Mouse (Mus musculus) forebrain, embryonic 10.5 days (tissue): Measurements from ENCODE around the gene Bmper. TPM values are rescaled to one million over a fixed set of nuclear protein-coding genes. Genes with fewer than 3 reads are reported as not detected.

Source experiments
- DNase-seq: peaks from one replicate; pipeline ENCODE4 v3.0.0-alpha.2; 2017; ENCODE audit warnings: low spot score; ENCODE audit errors: extremely low spot score
- H3K27ac ChIP-seq: fragments of 300-500 bp; sonication (generic); 2 replicates; pipeline ENCODE4 v1.5.1; 2016; ENCODE audit warnings: mild to moderate bottlenecking
- H3K27me3 ChIP-seq: fragments of 300-500 bp; sonication (generic); 2 replicates; pipeline ENCODE4 v1.6.1; 2016; ENCODE audit warnings: mild to moderate bottlenecking; ENCODE audit not compliant: poor library complexity, severe bottlenecking
- H3K36me3 ChIP-seq: fragments of 300-500 bp; sonication (generic); replicated peaks from 2 replicates; pipeline ENCODE4 v1.6.1; 2016; ENCODE audit warnings: mild to moderate bottlenecking, moderate library complexity
- H3K4me1 ChIP-seq: fragments of 300-500 bp; sonication (generic); 2 replicates; pipeline ENCODE4 v1.6.1; 2016
- H3K4me3 ChIP-seq: fragments of 300-500 bp; sonication (generic); 2 replicates; pipeline ENCODE4 v1.5.1; 2016; ENCODE audit warnings: mild to moderate bottlenecking, moderate library complexity
- H3K9me3 ChIP-seq: fragments of 300-500 bp; sonication (generic); 2 replicates; pipeline ENCODE4 v1.6.1; 2016; ENCODE audit warnings: mild to moderate bottlenecking, moderate library complexity
- WGBS: fragments of 180-500 bp; shearing (Covaris S2); methylation state at CpG from one replicate; pipeline ENCODE4 v1.1.7; 2016; 5-methylcytosine and 5-hydroxymethylcytosine counted together
- polyA plus RNA-seq: library from polyadenylated mRNA; unstranded; fragments of >200 nt; fragmentation: Nextera tagmentation; extraction: Ambion mirVana; gene quantifications from 2 replicates; pipeline ENCODE4 v1.2.1, GENCODE M21; 2016

Gene Bmper
- polyA plus RNA-seq, 1 experiment from 2014 or later, result 5.1 TPM

DNA sequence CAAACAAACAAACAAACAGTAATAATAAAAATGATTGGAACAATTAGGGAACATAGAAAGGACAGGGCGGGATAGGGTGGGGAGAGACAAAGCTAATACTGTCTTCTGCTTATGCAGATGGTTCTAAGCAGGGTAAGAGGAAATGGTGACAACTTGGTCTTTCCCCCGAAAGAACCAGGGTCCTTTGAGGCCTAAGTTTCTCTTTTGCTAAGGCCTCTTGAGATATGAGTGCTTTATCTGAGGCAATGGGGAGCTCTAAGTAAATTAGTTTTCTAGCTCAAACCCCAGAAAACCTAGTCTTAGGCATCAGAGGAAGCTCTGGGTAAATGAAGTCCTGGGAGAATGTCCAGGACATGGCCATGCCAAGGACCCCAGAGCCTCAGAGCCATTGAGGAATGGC lies 141.2 kb downstream of the Bmper start:
- H3K4me3 ChIP-seq, result no peak overlapping the region
- no peaks in the 10 kb centered on the region for H3K27me3 ChIP-seq
- H3K9me3 ChIP-seq, result no peaks in the 10 kb centered on the region; the same call in 1 of the 2 replicates
- H3K4me1 ChIP-seq, result no peaks in the 10 kb centered on the region
- H3K27ac ChIP-seq, result no peak overlapping the region
- H3K36me3 ChIP-seq, result no peaks in the 10 kb centered on the region
- 92% methylated on average over 2 of the region's 2 CpGs for WGBS
- DNase-seq, result no peak

GRCm38 (mm10) chr9:23368124-23368523 lies 145.2 kb downstream of the Bmper start:
- Histone ChIP-seq H3K36me3 (no peaks in the 10 kb centered on the region), H3K9me3 (no peaks in the 10 kb centered on the region), H3K4me1 (no peaks in the 10 kb centered on the region), H3K27me3 (no peaks in the 10 kb centered on the region), H3K4me3 (no peak overlapping the region), H3K27ac (no peak overlapping the region)
- no peak for DNase-seq

DNA sequence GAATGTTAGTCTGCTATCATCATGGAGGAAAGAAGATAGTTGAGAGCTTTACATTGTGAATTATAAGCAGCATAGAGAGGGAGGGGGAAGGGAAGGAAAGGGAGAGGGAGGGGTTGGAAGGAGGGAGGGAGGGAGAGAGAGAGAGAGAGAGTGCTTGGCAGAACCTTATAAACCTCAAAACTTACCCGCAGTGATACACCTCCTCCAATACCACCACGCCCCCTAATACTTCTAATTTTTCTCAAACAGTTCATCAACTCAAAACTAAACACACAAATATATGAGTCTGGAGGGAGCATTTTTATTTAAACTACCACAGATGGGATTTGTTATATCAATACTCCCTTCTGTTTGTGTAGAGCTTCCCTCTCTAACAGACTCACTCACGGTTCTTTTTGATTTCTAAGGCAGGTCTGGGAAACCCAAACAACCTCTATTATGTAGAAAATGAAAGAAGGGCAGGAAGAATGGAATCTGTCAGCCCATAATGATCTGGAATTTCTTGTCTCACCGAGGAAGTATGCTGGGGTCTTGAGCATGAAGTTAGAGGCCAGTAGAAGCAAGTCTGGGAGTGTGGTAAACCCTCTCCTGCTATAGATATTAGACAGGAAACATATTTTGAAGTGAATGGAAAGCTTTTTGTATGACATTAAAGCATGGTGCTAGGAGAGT lies 152.0 kb downstream of the Bmper start:
- Histone ChIP-seq H3K36me3 (no peaks in the 10 kb centered on the region), H3K4me3 (no peak overlapping the region), H3K4me1 (peaks cover 55% of the 10 kb centered on the region), H3K27me3 (no peaks in the 10 kb centered on the region), H3K27ac (peak overlapping the region; percentile 67), H3K9me3 (no peaks in the 10 kb centered on the region)
- WGBS, result 56% methylated on average over 4 of the region's 4 CpGs
- DNase-seq, result no peak

DNA sequence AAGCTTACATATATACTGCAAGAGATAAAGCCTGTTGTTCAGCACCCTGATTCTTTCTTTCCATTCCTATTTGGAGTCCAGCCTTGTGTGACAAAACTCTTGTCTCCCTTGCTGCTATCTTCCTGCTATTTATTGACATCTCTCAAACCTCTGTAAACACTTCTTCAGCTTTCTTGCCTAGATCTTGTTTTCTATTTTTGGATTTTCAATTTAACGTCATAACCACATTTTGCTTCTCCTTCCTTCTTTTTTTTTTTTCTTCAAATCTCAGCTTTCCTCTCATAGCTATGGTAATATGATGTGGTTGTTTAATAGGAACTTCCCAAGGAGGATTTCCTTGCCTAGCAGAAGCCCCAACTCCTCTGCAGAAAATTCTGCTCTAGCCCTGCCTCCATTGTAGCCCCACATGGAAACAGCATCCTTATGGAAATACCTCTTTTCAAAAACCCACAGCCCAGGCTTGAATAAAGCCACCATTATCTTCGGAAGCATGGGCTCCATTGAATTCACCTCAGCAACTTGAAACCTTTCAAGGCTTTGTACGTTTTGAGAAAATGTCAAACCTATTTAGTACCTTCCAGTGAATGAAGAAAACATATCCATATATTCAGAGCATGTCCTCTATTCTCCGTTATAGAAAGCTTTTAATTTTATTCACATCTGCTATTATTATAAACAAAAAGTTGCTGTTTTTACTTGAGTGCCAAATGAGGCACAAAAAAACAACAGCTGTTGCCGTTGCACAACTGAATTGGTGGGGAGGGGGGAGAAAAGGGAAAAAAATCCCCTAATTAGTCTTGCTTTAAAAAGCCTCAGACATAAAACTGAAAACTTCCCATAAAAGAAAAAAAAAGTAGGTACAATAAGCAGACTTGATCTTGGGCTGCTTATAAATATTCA lies 155.2 kb downstream of the Bmper start:
- H3K4me1 ChIP-seq, result peaks cover 80% of the 10 kb centered on the region
- H3K27me3 ChIP-seq, result no peaks in the 10 kb centered on the region
- H3K4me3 ChIP-seq, result no peak overlapping the region
- DNase-seq, result peak; percentile 29
- H3K9me3 ChIP-seq, result no peaks in the 10 kb centered on the region
- peak overlapping the region; percentile 88 for H3K27ac ChIP-seq
- WGBS, result 36% methylated on average over 5 of the region's 5 CpGs
- H3K36me3 ChIP-seq, result no peaks in the 10 kb centered on the region

DNA sequence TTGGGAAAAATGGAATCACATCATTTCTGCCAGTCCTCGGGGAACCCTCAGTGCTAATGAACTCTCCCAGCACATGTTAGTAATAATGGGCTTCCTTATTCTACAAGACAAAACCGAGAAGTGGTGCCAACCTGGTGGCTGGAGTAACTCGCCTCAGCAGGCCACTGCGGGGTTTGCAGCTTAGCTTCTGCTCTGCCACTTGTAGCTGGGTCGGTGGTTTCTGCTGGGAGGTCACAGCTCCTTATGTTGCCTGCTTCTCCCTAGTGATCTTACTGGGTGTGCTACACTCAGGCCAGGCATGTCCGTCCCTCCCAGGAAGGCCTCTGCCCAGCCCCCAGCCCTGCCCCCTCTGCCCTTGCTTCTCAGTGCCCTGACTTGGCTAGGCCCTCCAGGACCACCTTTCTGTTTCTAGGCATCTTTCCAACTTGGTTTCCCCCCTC lies 155.9 kb downstream of the Bmper start:
- Histone ChIP-seq H3K27me3 (no peaks in the 10 kb centered on the region), H3K36me3 (no peaks in the 10 kb centered on the region), H3K9me3 (no peaks in the 10 kb centered on the region), H3K27ac (peak overlapping the region; percentile 88), H3K4me1 (peaks cover 83% of the 10 kb centered on the region), H3K4me3 (peak overlapping the region; percentile 21; the same call in 1 of the 2 replicates)
- WGBS, result 17% methylated on average over 6 of the region's 6 CpGs
- DNase-seq, result peak; percentile 71

- no peak overlapping the region for H3K4me3 ChIP-seq
- H3K27me3 ChIP-seq, result no peaks in the 10 kb centered on the region
- 49% methylated on average over 5 of the region's 5 CpGs for WGBS
- no peaks in the 10 kb centered on the region for H3K36me3 ChIP-seq
- DNase-seq, result no peak
- H3K9me3 ChIP-seq, result no peaks in the 10 kb centered on the region
- peaks cover 72% of the 10 kb centered on the region for H3K4me1 ChIP-seq
- H3K27ac ChIP-seq, result peak overlapping the region; percentile 88
Measured at GRCm38 (mm10) chr9:23380171-23380835, 157.4 kb downstream of the Bmper start.

GRCm38 (mm10) chr9:23383291-23383690 lies 160.4 kb downstream of the Bmper start:
- DNase-seq, result no peak
- H3K27ac ChIP-seq, result peak overlapping the region; percentile 35; the same call in 1 of the 2 replicates
- peaks cover 57% of the 10 kb centered on the region for H3K4me1 ChIP-seq
- 92% methylated on average over 8 of the region's 8 CpGs for WGBS
- H3K4me3 ChIP-seq, result no peak overlapping the region
- H3K36me3 ChIP-seq, result no peaks in the 10 kb centered on the region
- no peaks in the 10 kb centered on the region for H3K9me3 ChIP-seq
- no peaks in the 10 kb centered on the region for H3K27me3 ChIP-seq

DNA sequence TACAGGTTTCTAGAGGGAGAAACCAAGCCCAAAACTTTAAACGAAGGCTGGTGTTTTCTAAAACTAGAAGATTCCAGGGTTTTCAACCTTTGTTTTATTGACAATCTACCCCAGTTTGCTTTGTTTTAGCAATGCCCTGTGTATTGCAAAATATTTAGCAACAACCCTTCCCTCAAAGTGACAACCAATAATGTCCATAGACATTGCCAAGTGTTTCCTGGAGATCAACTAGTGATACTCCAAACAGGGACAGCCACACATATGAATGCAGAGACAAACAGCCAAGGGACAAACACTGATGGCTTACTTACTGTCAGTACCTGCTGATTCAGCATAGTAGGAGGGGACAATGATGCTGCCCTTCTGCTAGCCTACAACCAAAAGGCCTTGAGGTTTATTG lies 161.0 kb downstream of the Bmper start:
- Histone ChIP-seq H3K9me3 (no peaks in the 10 kb centered on the region), H3K27me3 (no peaks in the 10 kb centered on the region), H3K4me1 (peaks cover 51% of the 10 kb centered on the region), H3K27ac (no peak overlapping the region), H3K36me3 (no peaks in the 10 kb centered on the region), H3K4me3 (no peak overlapping the region)
- 89% methylated on average over 1 of the region's 1 CpGs for WGBS
- DNase-seq, result no peak

GRCm38 (mm10) chr9:23384880-23385279 lies 162.0 kb downstream of the Bmper start:
- H3K4me3 ChIP-seq, result no peak overlapping the region
- peaks cover 41% of the 10 kb centered on the region for H3K4me1 ChIP-seq
- no peak overlapping the region for H3K27ac ChIP-seq
- H3K27me3 ChIP-seq, result no peaks in the 10 kb centered on the region
- no peaks in the 10 kb centered on the region for H3K36me3 ChIP-seq
- WGBS, result 76% methylated on average over 3 of the region's 3 CpGs
- no peaks in the 10 kb centered on the region for H3K9me3 ChIP-seq
- DNase-seq, result no peak

GRCm38 (mm10) chr9:23386201-23386600 lies 163.3 kb downstream of the Bmper start:
- no peak overlapping the region for H3K4me3 ChIP-seq
- no peaks in the 10 kb centered on the region for H3K27me3 ChIP-seq
- H3K9me3 ChIP-seq, result no peaks in the 10 kb centered on the region
- DNase-seq, result no peak
- H3K4me1 ChIP-seq, result peaks cover 27% of the 10 kb centered on the region
- WGBS, result 79% methylated on average over 3 of the region's 3 CpGs
- H3K36me3 ChIP-seq, result no peaks in the 10 kb centered on the region
- 0 out of 2 replicates have a peak overlapping the region, but pooled peaks have one; percentile 26 for H3K27ac ChIP-seq

DNA sequence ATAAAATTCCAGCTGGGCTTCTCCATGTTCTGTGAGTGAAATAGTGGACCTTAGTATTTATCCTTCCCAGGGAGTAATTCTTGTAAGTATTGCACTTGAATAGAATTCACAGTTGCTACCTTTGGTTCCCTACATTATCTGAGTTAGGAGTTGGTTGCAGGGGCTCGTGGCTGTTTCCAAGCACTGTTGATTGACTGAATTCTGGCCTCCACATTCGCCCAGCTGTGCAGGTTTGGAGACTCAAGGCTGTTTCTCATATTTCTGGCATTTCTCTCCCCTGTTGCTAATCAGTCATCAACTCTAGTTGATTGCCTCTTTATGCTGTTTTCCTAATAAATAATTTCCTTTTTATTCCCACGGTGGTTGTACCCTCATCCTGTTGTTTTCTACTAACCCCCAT lies 167.2 kb downstream of the Bmper start:
- no peak overlapping the region for H3K27ac ChIP-seq
- H3K36me3 ChIP-seq, result no peaks in the 10 kb centered on the region
- DNase-seq, result no peak
- peaks cover 12% of the 10 kb centered on the region for H3K4me1 ChIP-seq
- H3K4me3 ChIP-seq, result no peak overlapping the region
- H3K9me3 ChIP-seq, result no peaks in the 10 kb centered on the region
- WGBS, result 82% methylated on average over 3 of the region's 3 CpGs
- no peaks in the 10 kb centered on the region for H3K27me3 ChIP-seq

DNA sequence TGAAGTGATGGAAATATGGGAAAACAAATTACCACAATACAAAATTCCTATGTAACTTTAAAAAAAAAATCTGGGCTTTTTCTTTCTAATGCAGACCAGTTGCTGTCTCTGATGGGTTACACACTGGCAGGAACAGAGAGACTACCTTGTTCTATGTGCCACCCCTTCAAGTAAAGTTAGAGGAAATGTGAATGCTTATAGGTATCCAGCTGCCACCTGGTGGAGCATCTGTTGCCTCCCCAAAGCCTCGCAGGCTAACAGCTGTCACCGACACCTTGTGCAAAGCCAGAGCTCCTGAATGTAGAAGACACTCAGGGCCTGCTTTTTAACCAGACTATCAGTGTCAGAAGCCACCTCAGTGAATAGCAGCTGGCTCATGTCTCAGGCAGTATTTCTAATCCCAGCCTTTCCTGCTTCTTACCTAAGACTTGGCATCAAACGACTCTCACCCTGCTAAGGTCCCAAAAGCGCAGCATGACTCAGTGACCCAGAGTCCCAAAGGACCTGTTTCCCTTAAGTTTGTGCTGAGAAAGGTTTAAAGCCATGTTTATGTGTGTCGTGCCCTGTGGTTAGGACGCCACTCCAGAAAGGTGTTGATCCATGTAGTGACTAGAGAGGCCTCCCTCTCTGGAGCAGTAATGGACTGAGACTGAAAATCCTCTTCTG lies 171.9 kb downstream of the Bmper start:
- H3K27me3 ChIP-seq, result no peaks in the 10 kb centered on the region
- H3K4me3 ChIP-seq, result no peak overlapping the region
- no peaks in the 10 kb centered on the region for H3K9me3 ChIP-seq
- H3K36me3 ChIP-seq, result no peaks in the 10 kb centered on the region
- no peak overlapping the region for H3K27ac ChIP-seq
- no peaks in the 10 kb centered on the region for H3K4me1 ChIP-seq
- WGBS, result 79% methylated on average over 6 of the region's 6 CpGs
- no peak for DNase-seq
